Mouse (Mus musculus): ENCODE results near the gene Alg14. TPM values are rescaled to one million over a fixed set of nuclear protein-coding genes. Genes with fewer than 3 reads are reported as not detected.
A peak's percentile ranks its signal among the peaks of the same experiment; 100 is the strongest.

Gene Alg14
- polyA plus RNA-seq, 1 experiment from 2014 or later: 30.1 TPM

DNA sequence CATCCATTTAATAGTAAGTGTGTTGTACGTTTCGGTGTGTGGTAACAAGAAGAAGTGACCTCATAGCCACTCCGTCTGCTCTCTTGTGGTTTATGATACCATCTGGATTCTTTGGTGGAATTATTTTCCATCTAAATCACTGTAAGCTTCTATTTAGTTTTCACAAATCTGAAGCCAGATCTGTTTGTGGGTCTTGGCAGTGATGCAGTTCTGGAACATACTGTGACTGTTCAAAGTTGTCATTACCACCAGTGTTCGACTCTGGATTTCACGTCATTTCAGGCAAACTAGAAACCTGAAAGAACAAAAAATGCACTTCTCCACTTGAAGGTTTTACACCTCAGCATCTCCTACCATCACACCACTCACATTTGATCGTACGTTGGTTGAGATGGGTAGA, 23.9 kb downstream of the Alg14 start:
- WGBS: 97% methylated on average over 7 of the region's 7 CpGs
- H3K4me3 ChIP-seq (replicated peaks): no peak overlapping the region
- H3K4me1 ChIP-seq: peaks cover 5% of the 10 kb centered on the region
- no peak overlapping the region for H3K9ac ChIP-seq
- no peak for ATAC-seq (ENCODE audit: low FRiP score)
- no peak overlapping the region for H3K27ac ChIP-seq
- no peaks in the 10 kb centered on the region for H3K9me3 ChIP-seq
- H3K4me2 ChIP-seq: no peak overlapping the region
- no peaks in the 10 kb centered on the region for H3K36me3 ChIP-seq (replicated peaks)
- H3K27me3 ChIP-seq: no peaks in the 10 kb centered on the region

- ATAC-seq (ENCODE audit: low FRiP score): no peak
- WGBS: 96% methylated on average over 6 of the region's 6 CpGs
Measured at GRCm38 (mm10) chr3:121319906-121320305, 28.3 kb downstream of the Alg14 start.

DNA sequence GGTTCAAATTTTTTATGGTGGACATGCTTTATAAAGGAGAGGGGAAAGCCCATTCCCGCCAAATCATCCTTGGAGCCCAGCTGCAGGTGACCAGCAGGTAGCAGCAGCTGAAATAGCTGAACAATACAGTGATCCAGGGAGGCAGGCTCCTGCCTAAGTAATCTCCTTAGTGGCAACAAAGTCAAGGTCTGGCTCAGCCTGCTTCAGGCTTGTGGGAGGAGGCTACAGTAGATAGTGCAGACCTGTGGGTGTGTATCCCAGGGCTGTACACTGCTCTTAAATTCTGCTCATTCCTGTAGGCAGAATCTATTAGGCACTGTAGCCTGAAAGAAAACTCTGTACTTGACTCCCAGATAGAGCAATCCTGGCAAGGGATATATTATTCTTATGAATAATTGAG, 29.3 kb downstream of the Alg14 start:
- Histone ChIP-seq H3K9ac (no peak overlapping the region), H3K4me3 (replicated peaks) (no peak overlapping the region), H3K27me3 (no peaks in the 10 kb centered on the region), H3K4me2 (no peak overlapping the region), H3K9me3 (no peaks in the 10 kb centered on the region), H3K27ac (no peak overlapping the region), H3K4me1 (no peaks in the 10 kb centered on the region), H3K36me3 (replicated peaks) (no peaks in the 10 kb centered on the region)
- WGBS: 82% methylated on average over 1 of the region's 1 CpGs
- no peak for ATAC-seq (ENCODE audit: low FRiP score)

More at GRCm38 (mm10) chr3:121319906-121320305, 28.3 kb downstream of the Alg14 start:
- Histone ChIP-seq H3K4me3 (replicated peaks) (no peak overlapping the region), H3K9ac (no peak overlapping the region), H3K4me2 (no peak overlapping the region), H3K36me3 (replicated peaks) (no peaks in the 10 kb centered on the region), H3K9me3 (no peaks in the 10 kb centered on the region), H3K4me1 (no peaks in the 10 kb centered on the region), H3K27ac (no peak overlapping the region), H3K27me3 (no peaks in the 10 kb centered on the region)

DNA sequence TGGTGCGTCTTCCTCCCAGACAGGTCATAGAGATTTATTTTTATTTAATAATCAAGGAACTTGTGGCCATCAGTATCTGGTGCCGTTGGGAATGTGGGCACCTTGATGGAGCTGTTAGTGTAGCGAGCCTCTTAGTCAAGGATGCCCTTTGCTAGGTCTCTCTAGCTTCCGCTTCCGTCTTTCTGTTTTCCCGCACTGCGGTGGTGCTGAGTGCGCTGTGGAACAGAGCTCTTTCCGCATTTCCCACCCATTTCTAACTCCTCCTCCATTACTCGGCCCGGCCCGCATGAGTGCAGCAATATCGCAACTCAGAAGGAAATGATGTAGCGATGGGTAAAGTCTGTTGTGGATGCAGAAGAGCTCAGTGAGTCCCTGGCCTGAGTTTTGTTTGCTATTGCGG, 31.8 kb downstream of the Alg14 start:
- no peak overlapping the region for H3K4me3 ChIP-seq (replicated peaks)
- no peaks in the 10 kb centered on the region for H3K9me3 ChIP-seq
- no peak overlapping the region for H3K9ac ChIP-seq
- no peaks in the 10 kb centered on the region for H3K4me1 ChIP-seq
- no peaks in the 10 kb centered on the region for H3K27me3 ChIP-seq
- ATAC-seq (ENCODE audit: low FRiP score): no peak
- whole genome bisulfite sequencing: 92% methylated on average over 15 of the region's 15 CpGs
- no peak overlapping the region for H3K27ac ChIP-seq
- H3K4me2 ChIP-seq: no peak overlapping the region
- no peaks in the 10 kb centered on the region for H3K36me3 ChIP-seq (replicated peaks)

DNA sequence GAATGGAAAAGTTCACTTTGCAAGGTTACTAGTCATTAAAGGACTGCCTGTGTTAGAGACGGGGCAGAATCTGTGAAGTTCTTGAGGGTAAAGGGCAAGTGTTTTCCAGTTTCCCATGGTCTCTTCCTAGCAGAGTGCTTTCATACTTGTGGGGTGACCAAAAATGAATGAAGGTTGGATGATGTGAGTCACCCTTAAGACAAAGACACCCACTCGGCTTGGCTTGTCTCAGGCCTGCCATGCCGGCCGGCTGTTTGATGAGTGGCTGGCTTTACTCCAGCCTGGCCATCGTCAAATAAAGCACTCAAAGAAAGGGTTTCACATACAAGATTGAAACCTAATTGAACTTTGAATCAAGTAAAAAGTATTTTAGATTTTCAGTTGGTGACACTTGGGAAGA, 35.8 kb downstream of the Alg14 start:
- H3K9me3 ChIP-seq: no peaks in the 10 kb centered on the region
- H3K4me1 ChIP-seq: 0 out of 2 replicates have a peak, but pooled peaks cover 6% of the 10 kb centered on the region
- H3K9ac ChIP-seq: no peak overlapping the region
- H3K27ac ChIP-seq: no peak overlapping the region
- WGBS: 87% methylated on average over 5 of the region's 5 CpGs
- no peak overlapping the region for H3K4me2 ChIP-seq
- no peak overlapping the region for H3K4me3 ChIP-seq (replicated peaks)
- no peak for ATAC-seq (ENCODE audit: low FRiP score)
- no peaks in the 10 kb centered on the region for H3K36me3 ChIP-seq (replicated peaks)
- no peaks in the 10 kb centered on the region for H3K27me3 ChIP-seq

DNA sequence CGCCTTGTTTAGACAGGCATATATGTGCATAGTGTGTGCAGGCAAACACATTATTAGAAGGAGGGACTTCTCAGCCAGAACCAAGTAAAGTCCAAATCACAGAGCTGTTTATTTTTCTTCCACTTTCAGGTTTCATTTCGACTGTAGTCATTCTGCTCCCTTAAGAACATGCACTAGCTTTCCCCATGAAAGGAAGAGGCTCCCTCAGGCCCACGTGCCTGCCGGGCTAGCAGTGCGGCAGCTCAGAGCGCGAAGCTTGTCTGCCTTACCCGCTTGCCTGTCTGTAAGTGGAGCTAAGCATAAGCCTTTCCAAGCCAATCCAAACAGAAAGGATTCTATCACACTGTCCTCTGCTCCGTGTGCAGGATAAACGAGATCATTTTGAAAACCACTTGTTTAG, 38.1 kb downstream of the Alg14 start:
- no peak overlapping the region for H3K4me3 ChIP-seq (replicated peaks)
- no peaks in the 10 kb centered on the region for H3K27me3 ChIP-seq
- H3K9me3 ChIP-seq: no peaks in the 10 kb centered on the region
- no peak overlapping the region for H3K4me2 ChIP-seq
- H3K9ac ChIP-seq: no peak overlapping the region
- no peak for ATAC-seq (ENCODE audit: low FRiP score)
- no peaks in the 10 kb centered on the region for H3K36me3 ChIP-seq (replicated peaks)
- H3K27ac ChIP-seq: no peak overlapping the region
- 77% methylated on average over 10 of the region's 10 CpGs for WGBS
- 0 out of 2 replicates have a peak, but pooled peaks cover 8% of the 10 kb centered on the region for H3K4me1 ChIP-seq

- no peak for ATAC-seq (ENCODE audit: low FRiP score)
- 64% methylated on average over 7 of the region's 7 CpGs for WGBS
Measured at GRCm38 (mm10) chr3:121330244-121330646, 38.7 kb downstream of the Alg14 start.

GRCm38 (mm10) chr3:121336234-121336890, 44.8 kb downstream of the Alg14 start:
- Histone ChIP-seq H3K4me1 (peaks cover 12% of the 10 kb centered on the region), H3K27me3 (no peaks in the 10 kb centered on the region), H3K9ac (no peak overlapping the region), H3K4me3 (replicated peaks) (no peak overlapping the region), H3K9me3 (no peaks in the 10 kb centered on the region), H3K27ac (no peak overlapping the region), H3K4me2 (no peak overlapping the region), H3K36me3 (replicated peaks) (no peaks in the 10 kb centered on the region)
- ATAC-seq (ENCODE audit: low FRiP score): no peak
- WGBS: 88% methylated on average over 6 of the region's 6 CpGs

More at GRCm38 (mm10) chr3:121330244-121330646, 38.7 kb downstream of the Alg14 start:
- no peak overlapping the region for H3K9ac ChIP-seq
- H3K4me3 ChIP-seq (replicated peaks): no peak overlapping the region
- 0 out of 2 replicates have a peak, but pooled peaks cover 8% of the 10 kb centered on the region for H3K4me1 ChIP-seq
- H3K4me2 ChIP-seq: no peak overlapping the region
- H3K36me3 ChIP-seq (replicated peaks): no peaks in the 10 kb centered on the region
- H3K27ac ChIP-seq: no peak overlapping the region
- H3K9me3 ChIP-seq: no peaks in the 10 kb centered on the region
- no peaks in the 10 kb centered on the region for H3K27me3 ChIP-seq

DNA sequence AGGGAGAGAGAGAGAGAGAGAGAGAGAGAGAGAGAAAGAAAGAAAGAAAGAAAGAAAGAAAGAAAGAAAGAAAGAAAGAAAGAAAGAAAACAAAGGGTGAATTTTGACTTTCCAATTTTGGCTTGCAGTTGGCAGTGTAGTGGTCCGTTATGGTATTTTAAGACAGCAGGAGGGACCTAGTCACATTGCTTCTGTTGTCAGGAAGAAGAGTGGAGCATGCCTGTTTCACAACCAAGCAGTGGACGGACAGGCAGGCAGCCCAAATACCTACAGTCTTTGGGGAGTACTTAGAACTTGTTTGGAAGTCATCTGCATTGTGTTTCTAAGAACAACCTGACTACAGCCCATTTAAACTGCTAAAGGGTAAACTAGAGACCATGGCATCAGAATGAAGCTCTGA, 47.1 kb downstream of the Alg14 start:
- H3K4me3 ChIP-seq (replicated peaks): no peak overlapping the region
- 51% methylated on average over 2 of the region's 2 CpGs for WGBS

GRCm38 (mm10) chr3:121340321-121340761, 48.8 kb downstream of the Alg14 start:
- Histone ChIP-seq H3K27ac (no peak overlapping the region), H3K4me2 (no peak overlapping the region), H3K4me1 (peaks cover 26% of the 10 kb centered on the region), H3K9me3 (no peaks in the 10 kb centered on the region), H3K36me3 (replicated peaks) (no peaks in the 10 kb centered on the region), H3K9ac (no peak overlapping the region), H3K27me3 (no peaks in the 10 kb centered on the region), H3K4me3 (replicated peaks) (no peak overlapping the region)
- WGBS: 70% methylated on average over 7 of the region's 7 CpGs
- no peak for ATAC-seq (ENCODE audit: low FRiP score)

More for the DNA sequence above, 47.1 kb downstream of the Alg14 start:
- ATAC-seq (ENCODE audit: low FRiP score): no peak
- Histone ChIP-seq H3K36me3 (replicated peaks) (no peaks in the 10 kb centered on the region), H3K27ac (no peak overlapping the region), H3K4me1 (peaks cover 10% of the 10 kb centered on the region), H3K9ac (no peak overlapping the region), H3K27me3 (no peaks in the 10 kb centered on the region), H3K9me3 (no peaks in the 10 kb centered on the region), H3K4me2 (no peak overlapping the region)

- Histone ChIP-seq H3K27me3 (no peaks in the 10 kb centered on the region), H3K4me1 (peaks cover 34% of the 10 kb centered on the region), H3K36me3 (replicated peaks) (no peaks in the 10 kb centered on the region), H3K27ac (no peak overlapping the region), H3K9ac (no peak overlapping the region), H3K4me3 (replicated peaks) (no peak overlapping the region), H3K9me3 (no peaks in the 10 kb centered on the region), H3K4me2 (no peak overlapping the region)
- WGBS: 76% methylated on average over 7 of the region's 7 CpGs
- no peak for ATAC-seq (ENCODE audit: low FRiP score)
Measured at GRCm38 (mm10) chr3:121343224-121343623, 51.7 kb downstream of the Alg14 start.

DNA sequence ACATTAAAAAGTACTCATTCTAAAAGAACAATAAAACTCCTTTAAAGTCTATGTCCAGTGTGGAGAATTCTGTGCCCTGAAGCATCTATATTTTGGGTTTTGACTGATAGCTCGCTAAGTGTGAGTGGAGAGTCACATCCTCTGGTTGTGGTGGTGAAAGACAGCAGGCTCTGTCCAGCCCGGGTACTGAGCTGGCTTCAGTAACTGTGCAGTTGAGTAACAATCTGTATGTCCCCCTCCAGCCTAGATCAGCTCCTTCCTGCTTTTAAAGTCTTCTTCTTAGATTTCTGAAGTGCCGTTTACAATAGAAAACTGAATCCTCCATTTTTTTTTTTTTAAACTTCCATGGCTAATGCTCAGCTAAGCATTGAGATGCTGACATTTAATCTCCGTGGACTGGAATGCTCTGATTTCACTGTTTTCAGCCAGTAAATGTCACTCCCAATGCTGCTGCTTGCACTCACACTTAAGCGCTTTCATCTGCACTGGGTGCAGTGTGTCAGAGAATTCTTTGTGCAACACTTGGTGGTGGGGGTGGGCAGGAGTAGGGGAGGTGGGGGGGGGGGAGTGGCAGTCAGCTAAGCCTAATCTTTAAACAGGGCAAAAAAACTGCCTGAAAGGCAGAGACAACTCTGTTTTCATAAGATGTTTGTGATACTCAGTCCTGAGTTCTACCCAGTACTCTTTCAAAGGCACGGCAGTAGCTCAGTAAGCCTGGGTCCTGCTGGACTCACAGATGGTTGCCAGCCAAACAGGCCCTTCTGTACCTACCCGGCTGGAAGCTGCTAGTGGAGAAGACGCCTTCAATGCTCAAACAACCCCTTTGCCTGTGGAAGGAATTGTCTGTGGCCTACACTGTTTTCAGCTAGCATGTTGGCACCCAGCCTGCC, 52.7 kb downstream of the Alg14 start:
- peak; percentile 63; the same call in 1 of the 2 replicates for ATAC-seq (ENCODE audit: low FRiP score)
- H3K4me1 ChIP-seq: peaks cover 43% of the 10 kb centered on the region
- no peak overlapping the region for H3K9ac ChIP-seq
- no peak overlapping the region for H3K4me3 ChIP-seq (replicated peaks)
- H3K4me2 ChIP-seq: no peak overlapping the region
- WGBS: 25% methylated on average over 8 of the region's 8 CpGs
- H3K9me3 ChIP-seq: no peaks in the 10 kb centered on the region
- H3K27ac ChIP-seq: peak overlapping the region; percentile 61; the same call in 1 of the 2 replicates
- no peaks in the 10 kb centered on the region for H3K27me3 ChIP-seq
- H3K36me3 ChIP-seq (replicated peaks): no peaks in the 10 kb centered on the region

All from forebrain, embryonic 12.5 days (tissue).